Mouse (Mus musculus): Measurements from ENCODE around the gene Sugct.

DNA sequence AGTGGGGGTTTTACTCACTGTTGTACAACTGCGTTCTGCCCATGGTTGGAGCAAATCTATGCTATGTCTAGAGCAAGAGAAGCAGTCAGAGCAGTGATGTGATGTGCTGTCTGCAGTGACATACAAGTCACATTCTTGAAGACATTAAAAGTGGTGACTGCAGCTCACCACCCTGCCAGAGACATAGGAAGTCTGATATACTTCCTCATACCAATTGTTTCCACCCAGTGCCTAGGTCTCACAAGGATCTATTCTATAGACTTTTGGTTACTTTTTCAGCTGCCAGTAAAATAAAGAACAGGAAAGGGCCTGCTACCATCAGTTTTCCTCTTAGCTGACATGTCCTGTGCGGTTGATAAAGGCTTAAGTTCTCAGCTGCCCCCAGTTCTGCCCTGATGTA lies 613.7 kb downstream of the Sugct start:
- TF ChIP-seq CTCF (IDR thresholded peaks at IDR 0.05), result no peak
- no peak for TF ChIP-seq POLR2A (IDR thresholded peaks at IDR 0.05; ENCODE audit: insufficient read depth, low read depth, low read length)
